Mouse (Mus musculus): ENCODE results near the gene Cyp2w1. TPM values are rescaled to one million over a fixed set of nuclear protein-coding genes. Genes with fewer than 3 reads are reported as not detected.

Gene Cyp2w1
- polyA plus RNA-seq, 1 experiment from 2014 or later, result not detected

DNA sequence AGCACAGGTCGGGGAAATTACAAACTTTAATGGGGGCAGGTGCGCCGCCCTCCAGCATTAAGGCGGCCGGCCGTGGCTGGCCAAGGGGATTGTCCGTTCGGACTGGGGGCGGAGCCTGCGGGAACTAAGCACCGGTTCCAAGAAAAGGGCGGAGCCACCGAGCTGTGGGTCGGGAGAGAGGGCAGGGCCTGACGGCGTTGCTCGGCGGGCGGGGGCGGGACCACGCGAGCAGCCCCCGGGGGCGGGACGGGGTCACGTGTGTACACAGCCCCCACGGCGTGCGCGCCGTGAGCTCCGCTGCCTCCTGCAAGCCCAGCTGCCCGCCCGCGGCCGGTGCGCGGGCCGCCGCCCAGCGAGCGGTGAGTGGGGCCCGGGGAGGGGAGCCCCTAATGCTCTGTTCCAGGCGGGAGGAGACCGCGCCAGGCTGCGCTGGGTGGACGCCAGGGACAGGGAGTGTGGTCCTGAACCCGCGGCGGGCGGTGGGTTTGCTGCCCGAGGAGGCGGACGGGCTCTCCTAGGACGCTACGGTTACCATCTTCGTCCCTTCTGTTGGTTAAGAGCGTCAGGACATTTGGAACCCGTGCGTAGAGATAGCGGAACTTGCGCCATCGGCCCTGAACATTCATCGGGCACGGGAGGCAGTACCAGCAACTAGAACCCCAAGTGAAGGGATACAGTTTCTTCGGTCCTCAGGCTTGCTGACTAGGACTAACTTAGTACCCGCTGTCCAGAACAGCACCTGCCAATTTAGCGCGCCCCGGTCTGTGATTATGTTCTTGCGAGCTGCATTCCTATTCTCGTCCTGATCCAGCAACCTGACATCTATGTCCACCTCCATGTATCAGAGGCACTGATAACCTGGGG is 28.2 kb downstream of the Cyp2w1 start:
- no peaks in the 10 kb centered on the region for H3K9me3 ChIP-seq (replicated peaks)
- peak; percentile 84 for ATAC-seq
- H3K4me3 ChIP-seq, result peak overlapping the region; percentile 61
- peaks cover 8% of the 10 kb centered on the region; the same call in 1 of the 2 replicates for H3K27me3 ChIP-seq
- peaks cover 29% of the 10 kb centered on the region for H3K4me1 ChIP-seq
- no peak overlapping the region for H3K27ac ChIP-seq
- H3K36me3 ChIP-seq (ENCODE audit: poor library complexity, severe bottlenecking), result no peaks in the 10 kb centered on the region
- H3K4me2 ChIP-seq, result peak overlapping the region; percentile 95
- H3K9ac ChIP-seq, result peak overlapping the region; percentile 73
- WGBS, result 2% methylated on average over 73 of the region's 73 CpGs

GRCm38 (mm10) chr5:139381586-139382513 is 29.4 kb downstream of the Cyp2w1 start:
- Histone ChIP-seq H3K36me3 (ENCODE audit: poor library complexity, severe bottlenecking) (no peaks in the 10 kb centered on the region), H3K9ac (no peak overlapping the region), H3K4me1 (peaks cover 29% of the 10 kb centered on the region), H3K27me3 (peaks cover 8% of the 10 kb centered on the region; the same call in 1 of the 2 replicates), H3K9me3 (replicated peaks) (no peaks in the 10 kb centered on the region), H3K4me3 (no peak overlapping the region), H3K4me2 (no peak overlapping the region), H3K27ac (no peak overlapping the region)
- 81% methylated on average over 18 of the region's 18 CpGs for WGBS
- no peak for ATAC-seq

GRCm38 (mm10) chr5:139382760-139383159 is 30.3 kb downstream of the Cyp2w1 start:
- WGBS, result 78% methylated on average over 8 of the region's 8 CpGs
- Histone ChIP-seq H3K4me2 (no peak overlapping the region), H3K36me3 (ENCODE audit: poor library complexity, severe bottlenecking) (no peaks in the 10 kb centered on the region), H3K4me3 (no peak overlapping the region), H3K9ac (no peak overlapping the region), H3K4me1 (peaks cover 33% of the 10 kb centered on the region), H3K27ac (0 out of 2 replicates have a peak overlapping the region, but pooled peaks have one; percentile 19), H3K9me3 (replicated peaks) (no peaks in the 10 kb centered on the region), H3K27me3 (peaks cover 8% of the 10 kb centered on the region; the same call in 1 of the 2 replicates)
- no peak for ATAC-seq

GRCm38 (mm10) chr5:139383234-139383633 is 30.8 kb downstream of the Cyp2w1 start:
- Histone ChIP-seq H3K27ac (no peak overlapping the region), H3K9me3 (replicated peaks) (no peaks in the 10 kb centered on the region), H3K4me2 (no peak overlapping the region), H3K27me3 (peaks cover 8% of the 10 kb centered on the region; the same call in 1 of the 2 replicates), H3K9ac (no peak overlapping the region), H3K4me3 (no peak overlapping the region), H3K36me3 (ENCODE audit: poor library complexity, severe bottlenecking) (no peaks in the 10 kb centered on the region), H3K4me1 (peaks cover 38% of the 10 kb centered on the region)
- no peak for ATAC-seq
- WGBS, result 86% methylated on average over 9 of the region's 9 CpGs

DNA sequence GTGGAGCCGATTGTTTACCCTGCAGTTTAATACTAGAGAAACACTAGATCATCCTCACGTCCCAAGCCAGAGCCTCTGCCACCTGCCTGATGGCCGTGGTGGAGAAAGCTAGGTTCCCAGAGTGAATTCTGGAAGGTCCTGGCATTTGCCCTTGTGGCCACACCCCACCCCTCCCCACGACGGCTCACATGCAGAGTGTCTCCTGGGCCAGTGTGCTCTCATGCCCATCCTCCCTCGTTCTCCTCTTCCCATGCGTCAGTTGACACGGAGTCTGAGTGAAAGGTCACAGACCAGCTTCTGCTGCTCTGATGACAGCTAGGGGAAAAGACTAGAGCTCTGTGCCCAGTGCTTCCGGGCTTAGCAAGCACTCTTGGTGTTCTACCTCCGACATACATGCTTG is 32.1 kb downstream of the Cyp2w1 start:
- Histone ChIP-seq H3K27ac (no peak overlapping the region), H3K4me3 (no peak overlapping the region), H3K9me3 (replicated peaks) (no peaks in the 10 kb centered on the region), H3K4me2 (no peak overlapping the region), H3K4me1 (peaks cover 40% of the 10 kb centered on the region), H3K9ac (peak overlapping the region; percentile 23; the same call in 1 of the 2 replicates), H3K36me3 (ENCODE audit: poor library complexity, severe bottlenecking) (no peaks in the 10 kb centered on the region), H3K27me3 (peaks cover 8% of the 10 kb centered on the region; the same call in 1 of the 2 replicates)
- ATAC-seq, result no peak
- WGBS, result 84% methylated on average over 10 of the region's 10 CpGs

DNA sequence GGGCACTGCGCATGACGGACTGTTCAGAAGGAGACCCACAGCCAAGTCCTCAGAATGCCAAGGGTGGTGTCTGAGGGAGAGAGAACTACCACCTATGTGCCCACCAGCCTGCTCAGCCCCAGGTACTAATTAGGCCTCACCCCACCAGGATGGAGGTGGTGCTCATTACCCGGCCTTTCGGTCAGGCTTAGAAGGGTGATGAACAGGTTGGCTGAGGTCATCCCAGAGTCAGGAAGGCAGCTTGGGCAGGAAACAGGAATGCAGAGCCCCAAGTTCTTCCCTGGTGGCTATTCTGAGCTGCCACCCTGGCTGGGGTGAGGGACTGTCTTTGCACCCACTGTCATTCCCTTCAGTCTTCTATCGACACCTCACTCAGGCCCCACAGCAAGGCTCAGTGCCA is 33.6 kb downstream of the Cyp2w1 start:
- no peak for ATAC-seq
- Histone ChIP-seq H3K27me3 (peaks cover 8% of the 10 kb centered on the region; the same call in 1 of the 2 replicates), H3K4me2 (no peak overlapping the region), H3K9ac (no peak overlapping the region), H3K4me3 (no peak overlapping the region), H3K27ac (no peak overlapping the region), H3K4me1 (peaks cover 30% of the 10 kb centered on the region), H3K36me3 (ENCODE audit: poor library complexity, severe bottlenecking) (no peaks in the 10 kb centered on the region), H3K9me3 (replicated peaks) (no peaks in the 10 kb centered on the region)
- WGBS, result 93% methylated on average over 5 of the region's 5 CpGs

DNA sequence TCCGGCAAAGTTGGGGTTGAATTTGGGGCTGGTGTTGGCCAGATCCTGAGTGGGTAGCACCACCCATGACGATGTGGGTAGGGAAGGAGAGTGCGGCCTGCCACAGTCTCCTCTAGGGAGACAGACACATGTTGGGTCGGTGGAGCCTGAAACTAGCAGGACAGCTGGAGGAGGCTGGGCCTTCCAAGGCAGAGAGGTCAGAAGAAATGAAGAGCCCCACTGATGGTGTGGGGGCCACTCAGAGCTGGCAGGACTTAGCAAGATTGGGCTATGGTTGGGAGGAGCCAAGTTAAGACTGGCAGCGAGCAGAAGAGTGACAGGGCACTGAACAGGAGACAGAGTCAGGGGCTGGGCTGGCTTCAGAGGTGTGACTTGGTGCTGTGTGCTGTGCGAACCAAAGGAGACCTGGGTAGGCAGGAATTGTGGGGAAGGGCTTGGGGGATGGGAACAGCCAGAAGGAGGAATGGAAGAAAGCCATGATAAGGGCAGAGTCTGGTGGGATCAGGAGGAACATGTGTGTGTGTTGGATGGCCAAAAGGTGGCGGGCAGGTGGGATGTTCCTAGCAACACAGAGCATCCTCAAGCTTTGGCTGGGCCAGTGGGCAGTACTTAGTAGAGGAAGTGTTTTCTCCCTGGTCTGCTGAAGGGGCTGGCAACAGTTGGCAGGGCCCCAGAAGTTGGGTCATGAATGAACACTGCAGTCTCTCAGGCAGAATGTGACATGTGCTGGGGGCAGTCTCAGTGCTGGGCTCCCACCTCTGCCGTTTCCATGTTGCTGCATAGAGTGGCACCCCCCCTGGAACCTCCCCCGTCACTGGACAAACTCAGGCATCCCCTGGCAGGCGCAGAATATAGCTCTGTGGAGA is 35.1 kb downstream of the Cyp2w1 start:
- Histone ChIP-seq H3K27ac (0 out of 2 replicates have a peak overlapping the region, but pooled peaks have one; percentile 35), H3K36me3 (ENCODE audit: poor library complexity, severe bottlenecking) (no peaks in the 10 kb centered on the region), H3K9me3 (replicated peaks) (no peaks in the 10 kb centered on the region), H3K9ac (peak overlapping the region; percentile 5; the same call in 1 of the 2 replicates), H3K4me2 (no peak overlapping the region), H3K27me3 (no peaks in the 10 kb centered on the region), H3K4me3 (no peak overlapping the region), H3K4me1 (peaks cover 23% of the 10 kb centered on the region)
- ATAC-seq, result no peak
- WGBS, result 90% methylated on average over 10 of the region's 10 CpGs

GRCm38 (mm10) chr5:139388195-139388570 is 35.8 kb downstream of the Cyp2w1 start:
- no peaks in the 10 kb centered on the region for H3K36me3 ChIP-seq (ENCODE audit: poor library complexity, severe bottlenecking)
- H3K27me3 ChIP-seq, result no peaks in the 10 kb centered on the region
- no peak for ATAC-seq
- peak overlapping the region; percentile 35; the same call in 1 of the 2 replicates for H3K27ac ChIP-seq
- 89% methylated on average over 4 of the region's 4 CpGs for WGBS
- no peak overlapping the region for H3K4me3 ChIP-seq
- H3K4me1 ChIP-seq, result peaks cover 23% of the 10 kb centered on the region
- H3K9ac ChIP-seq, result no peak overlapping the region
- H3K4me2 ChIP-seq, result no peak overlapping the region
- no peaks in the 10 kb centered on the region for H3K9me3 ChIP-seq (replicated peaks)

DNA sequence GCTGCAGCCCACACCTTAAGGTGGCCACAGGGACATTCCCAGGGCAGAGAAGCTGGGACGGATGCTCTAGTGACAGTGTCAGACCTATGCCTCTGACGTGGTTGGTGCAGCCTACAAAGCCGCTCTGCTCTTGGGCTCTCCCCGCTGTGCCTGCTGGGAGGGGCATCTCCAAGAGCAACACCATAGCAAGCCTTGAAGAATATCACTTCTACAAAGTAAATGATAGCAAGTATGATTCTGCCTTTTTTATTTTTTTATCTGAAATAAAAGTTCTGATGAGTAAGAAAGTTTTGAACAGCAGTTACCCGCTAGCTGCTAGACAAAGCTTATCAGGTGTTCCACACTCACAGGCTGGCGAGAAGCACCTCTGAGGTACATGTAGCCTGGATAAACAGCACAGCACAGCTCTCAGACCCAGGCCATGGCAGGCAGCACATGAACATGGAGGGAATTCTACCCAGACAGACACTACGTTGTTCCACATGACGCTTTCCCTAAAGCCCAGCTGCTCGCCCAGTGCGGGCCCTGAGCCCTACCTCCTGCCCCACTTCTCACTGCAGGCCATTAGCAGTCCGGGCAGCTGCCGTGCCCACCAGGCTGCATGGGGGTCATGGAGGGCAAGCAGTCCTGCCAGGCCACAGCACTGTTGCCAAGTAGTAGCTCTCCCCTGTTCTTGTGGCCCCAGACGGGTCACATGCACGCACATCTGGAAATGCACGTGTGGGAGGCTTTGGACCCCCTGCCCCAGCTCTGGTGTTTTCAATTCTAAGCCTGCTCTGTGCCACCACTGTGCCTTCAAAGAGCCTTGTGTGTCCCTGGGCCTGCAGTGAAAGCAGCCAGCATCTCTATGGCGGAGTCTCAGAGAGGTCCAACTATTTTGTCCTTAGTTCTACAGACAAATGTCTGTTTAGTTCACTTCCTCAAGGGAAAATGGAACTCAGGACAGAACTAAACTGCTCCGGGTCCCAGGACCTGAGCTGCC is 36.6 kb downstream of the Cyp2w1 start:
- Histone ChIP-seq H3K36me3 (ENCODE audit: poor library complexity, severe bottlenecking) (no peaks in the 10 kb centered on the region), H3K4me1 (peaks cover 23% of the 10 kb centered on the region), H3K9ac (no peak overlapping the region), H3K27me3 (no peaks in the 10 kb centered on the region), H3K4me3 (no peak overlapping the region), H3K27ac (0 out of 2 replicates have a peak overlapping the region, but pooled peaks have one; percentile 35), H3K9me3 (replicated peaks) (no peaks in the 10 kb centered on the region), H3K4me2 (no peak overlapping the region)
- ATAC-seq, result no peak
- WGBS, result 80% methylated on average over 17 of the region's 17 CpGs

DNA sequence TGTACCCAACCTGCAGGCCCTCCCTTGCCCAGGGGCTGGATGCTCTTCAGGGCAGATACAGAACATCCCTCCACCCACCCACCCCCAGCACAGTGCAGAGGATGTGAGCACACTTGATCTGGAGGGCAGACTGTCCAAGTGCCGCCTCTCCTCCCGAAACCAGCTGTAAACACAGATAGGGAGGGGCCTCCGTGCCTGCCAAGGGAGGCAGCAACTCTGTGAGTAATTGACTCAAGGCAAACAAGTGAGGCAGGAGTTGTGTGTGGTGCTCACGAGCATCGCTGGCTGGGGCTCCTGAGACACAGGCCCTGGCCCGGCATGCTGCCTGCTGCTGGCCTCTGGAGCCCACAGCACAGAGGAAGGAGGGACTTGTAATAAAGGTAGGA is 37.3 kb downstream of the Cyp2w1 start:
- Histone ChIP-seq H3K4me1 (peaks cover 23% of the 10 kb centered on the region), H3K9me3 (replicated peaks) (no peaks in the 10 kb centered on the region), H3K4me2 (no peak overlapping the region), H3K9ac (no peak overlapping the region), H3K36me3 (ENCODE audit: poor library complexity, severe bottlenecking) (no peaks in the 10 kb centered on the region), H3K27ac (no peak overlapping the region), H3K27me3 (no peaks in the 10 kb centered on the region), H3K4me3 (no peak overlapping the region)
- no peak for ATAC-seq
- WGBS, result 59% methylated on average over 6 of the region's 6 CpGs

All from forebrain, embryonic 13.5 days (tissue).